Mouse (Mus musculus): ENCODE data around the gene Triobp.

GRCm38 (mm10) chr15:78901422-78901789 lies 46.1 kb upstream of the Triobp start:
- TF ChIP-seq TAL1 (IDR thresholded peaks at IDR 0.05; ENCODE audit: low read length) (no peak), GATA1 (IDR thresholded peaks at IDR 0.05; ENCODE audit: low read length) (no peak)

Measured in erythroblast, embryonic 14.5 days (primary cell).